Mouse (Mus musculus): Measurements from ENCODE around the gene Abat. TPM values are rescaled to one million over a fixed set of nuclear protein-coding genes. Genes with fewer than 3 reads are reported as not detected.

Gene Abat
- polyA plus RNA-seq, 1 experiment from 2014 or later, result 84.9 TPM

DNA sequence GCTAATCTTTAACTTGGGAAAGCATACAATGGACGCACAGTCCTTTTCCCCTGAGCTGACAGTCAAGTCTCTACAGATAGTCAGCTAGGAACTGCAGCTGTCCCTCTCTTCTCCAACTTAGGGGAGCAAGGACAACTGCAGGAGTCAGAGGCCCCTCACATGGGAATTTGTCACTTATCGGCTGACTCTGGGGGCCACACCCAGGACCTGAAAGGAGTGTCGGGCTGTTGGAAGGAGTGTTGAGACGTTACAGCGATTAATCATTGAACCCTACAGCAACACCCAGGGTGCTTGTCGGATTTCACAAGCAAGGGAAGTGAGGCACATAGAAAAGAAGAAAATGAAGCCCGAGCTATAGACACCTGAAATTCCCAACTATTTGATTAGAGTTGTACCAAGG lies 12.6 kb downstream of the Abat start:
- H3K4me3 ChIP-seq (ENCODE audit: low read depth, low read length), result no peak overlapping the region
- no peaks in the 10 kb centered on the region for H3K27me3 ChIP-seq (ENCODE audit: control insufficient read depth, insufficient read depth, low read length)
- no peak for ATAC-seq (ENCODE audit: low read depth)
- no peaks in the 10 kb centered on the region for H3K9me3 ChIP-seq (ENCODE audit: control insufficient read depth, low read length)
- H3K9ac ChIP-seq (replicated peaks; ENCODE audit: low read depth, low read length), result no peak overlapping the region
- no peaks in the 10 kb centered on the region for H3K36me3 ChIP-seq (ENCODE audit: control insufficient read depth, insufficient read depth, low read length)
- H3K4me1 ChIP-seq (ENCODE audit: control insufficient read depth, insufficient read depth, low read length), result peaks cover 32% of the 10 kb centered on the region
- no peak overlapping the region for H3K27ac ChIP-seq (ENCODE audit: low read depth, low read length)
- 68% methylated on average over 7 of the region's 7 CpGs for WGBS
- no peak overlapping the region for H3K4me2 ChIP-seq (ENCODE audit: low read depth, low read length)

DNA sequence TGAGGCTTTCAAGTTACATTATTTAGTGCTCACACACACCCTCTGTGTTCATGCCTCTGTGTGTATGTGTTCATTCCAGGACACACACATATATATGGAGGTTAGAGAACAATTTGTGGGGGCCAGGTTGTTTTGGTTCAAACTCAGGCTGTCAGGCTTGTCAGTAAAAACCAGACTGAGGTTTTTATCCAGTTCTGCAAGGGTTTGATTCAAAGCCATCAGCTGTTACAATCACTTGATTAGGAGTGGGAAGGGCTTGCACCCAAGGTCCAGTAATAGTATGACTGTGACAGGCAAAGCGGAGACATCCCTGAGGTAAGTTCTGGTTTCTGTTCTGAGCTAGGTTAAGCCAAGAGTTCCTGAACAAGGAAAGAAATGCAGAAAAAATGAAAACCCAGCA lies 16.2 kb downstream of the Abat start:
- Histone ChIP-seq H3K4me1 (ENCODE audit: control insufficient read depth, insufficient read depth, low read length) (peaks cover 13% of the 10 kb centered on the region), H3K9me3 (ENCODE audit: control insufficient read depth, low read length) (no peaks in the 10 kb centered on the region), H3K4me2 (ENCODE audit: low read depth, low read length) (no peak overlapping the region), H3K27me3 (ENCODE audit: control insufficient read depth, insufficient read depth, low read length) (no peaks in the 10 kb centered on the region), H3K4me3 (ENCODE audit: low read depth, low read length) (no peak overlapping the region), H3K27ac (ENCODE audit: low read depth, low read length) (peak overlapping the region; percentile 36; the same call in 1 of the 2 replicates), H3K9ac (replicated peaks; ENCODE audit: low read depth, low read length) (no peak overlapping the region), H3K36me3 (ENCODE audit: control insufficient read depth, insufficient read depth, low read length) (no peaks in the 10 kb centered on the region)
- WGBS, result 100% methylated on average over 1 of the region's 1 CpGs
- no peak for ATAC-seq (ENCODE audit: low read depth)

DNA sequence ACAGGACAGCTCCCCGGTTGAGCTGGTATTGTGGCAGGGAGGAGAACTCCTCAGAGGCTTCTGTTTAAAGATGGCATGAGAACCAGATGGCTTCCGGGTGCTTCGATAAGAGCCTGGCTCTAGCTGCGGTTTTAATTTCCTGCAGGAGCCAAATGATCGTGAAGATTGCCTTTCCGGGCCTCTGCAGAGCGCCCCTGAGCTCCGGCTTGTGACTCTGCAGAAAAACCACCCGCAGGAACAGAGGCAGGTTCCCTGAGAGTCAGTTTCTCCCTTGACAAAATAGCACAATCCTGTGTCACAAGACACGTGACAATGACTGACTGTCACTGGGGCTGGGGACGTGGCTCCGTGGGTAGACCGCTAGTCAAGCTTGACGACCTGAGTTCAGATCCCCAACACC lies 16.8 kb downstream of the Abat start:
- 58% methylated on average over 14 of the region's 14 CpGs for WGBS
- peaks cover 8% of the 10 kb centered on the region for H3K4me1 ChIP-seq (ENCODE audit: control insufficient read depth, insufficient read depth, low read length)
- no peak overlapping the region for H3K4me3 ChIP-seq (ENCODE audit: low read depth, low read length)
- peak overlapping the region; percentile 36 for H3K27ac ChIP-seq (ENCODE audit: low read depth, low read length)
- H3K36me3 ChIP-seq (ENCODE audit: control insufficient read depth, insufficient read depth, low read length), result no peaks in the 10 kb centered on the region
- H3K4me2 ChIP-seq (ENCODE audit: low read depth, low read length), result no peak overlapping the region
- no peak overlapping the region for H3K9ac ChIP-seq (replicated peaks; ENCODE audit: low read depth, low read length)
- no peaks in the 10 kb centered on the region for H3K9me3 ChIP-seq (ENCODE audit: control insufficient read depth, low read length)
- no peak for ATAC-seq (ENCODE audit: low read depth)
- no peaks in the 10 kb centered on the region for H3K27me3 ChIP-seq (ENCODE audit: control insufficient read depth, insufficient read depth, low read length)

DNA sequence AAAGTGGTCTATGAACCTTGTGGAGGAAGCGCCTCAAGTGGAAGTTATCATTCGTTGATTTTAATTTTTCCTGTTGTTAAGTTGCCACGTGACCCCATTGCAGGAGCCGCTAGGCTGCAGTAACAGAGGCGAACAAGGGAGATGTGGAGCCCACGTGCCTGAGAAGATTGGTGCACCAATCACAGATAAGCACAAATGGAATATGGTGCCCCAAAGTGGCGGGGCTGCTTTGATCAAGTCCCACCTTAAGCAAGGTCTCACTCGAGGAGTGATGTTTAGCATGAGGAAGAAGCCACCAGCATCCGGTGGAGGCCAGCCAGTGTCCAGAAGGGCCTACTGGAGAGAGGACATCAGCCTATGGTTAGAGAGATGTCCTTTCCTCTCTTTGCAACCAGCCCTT lies 19.2 kb downstream of the Abat start:
- ATAC-seq (ENCODE audit: low read depth), result no peak
- H3K36me3 ChIP-seq (ENCODE audit: control insufficient read depth, insufficient read depth, low read length), result no peaks in the 10 kb centered on the region
- H3K9ac ChIP-seq (replicated peaks; ENCODE audit: low read depth, low read length), result no peak overlapping the region
- 91% methylated on average over 9 of the region's 9 CpGs for WGBS
- no peak overlapping the region for H3K4me2 ChIP-seq (ENCODE audit: low read depth, low read length)
- H3K27ac ChIP-seq (ENCODE audit: low read depth, low read length), result no peak overlapping the region
- no peaks in the 10 kb centered on the region for H3K27me3 ChIP-seq (ENCODE audit: control insufficient read depth, insufficient read depth, low read length)
- peaks cover 6% of the 10 kb centered on the region; the same call in 1 of the 2 replicates for H3K4me1 ChIP-seq (ENCODE audit: control insufficient read depth, insufficient read depth, low read length)
- no peaks in the 10 kb centered on the region for H3K9me3 ChIP-seq (ENCODE audit: control insufficient read depth, low read length)
- no peak overlapping the region for H3K4me3 ChIP-seq (ENCODE audit: low read depth, low read length)

DNA sequence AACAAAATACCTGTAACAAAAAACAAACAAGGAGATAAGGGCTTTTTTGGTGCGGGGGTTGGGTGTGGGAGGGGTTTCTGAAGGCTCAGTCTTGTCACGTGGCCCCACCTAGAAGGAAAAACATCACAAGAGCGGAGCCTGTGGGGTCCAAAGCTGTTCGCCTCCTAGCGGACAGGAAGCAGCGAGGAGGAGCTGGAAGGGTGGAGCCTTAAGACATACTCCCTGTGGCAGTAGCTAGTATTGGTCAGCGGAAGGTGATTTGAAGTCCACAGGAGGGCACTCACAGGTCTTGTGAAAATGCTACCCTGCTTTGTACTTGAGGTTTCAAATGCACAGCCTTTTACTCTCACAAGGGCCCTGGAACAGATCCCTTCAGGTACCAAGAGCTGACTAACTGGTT lies 19.7 kb downstream of the Abat start:
- Histone ChIP-seq H3K9ac (replicated peaks; ENCODE audit: low read depth, low read length) (no peak overlapping the region), H3K36me3 (ENCODE audit: control insufficient read depth, insufficient read depth, low read length) (no peaks in the 10 kb centered on the region), H3K27ac (ENCODE audit: low read depth, low read length) (no peak overlapping the region), H3K4me1 (ENCODE audit: control insufficient read depth, insufficient read depth, low read length) (peaks cover 10% of the 10 kb centered on the region), H3K4me3 (ENCODE audit: low read depth, low read length) (no peak overlapping the region), H3K4me2 (ENCODE audit: low read depth, low read length) (no peak overlapping the region), H3K9me3 (ENCODE audit: control insufficient read depth, low read length) (no peaks in the 10 kb centered on the region), H3K27me3 (ENCODE audit: control insufficient read depth, insufficient read depth, low read length) (no peaks in the 10 kb centered on the region)
- ATAC-seq (ENCODE audit: low read depth), result no peak
- WGBS, result 79% methylated on average over 7 of the region's 7 CpGs

DNA sequence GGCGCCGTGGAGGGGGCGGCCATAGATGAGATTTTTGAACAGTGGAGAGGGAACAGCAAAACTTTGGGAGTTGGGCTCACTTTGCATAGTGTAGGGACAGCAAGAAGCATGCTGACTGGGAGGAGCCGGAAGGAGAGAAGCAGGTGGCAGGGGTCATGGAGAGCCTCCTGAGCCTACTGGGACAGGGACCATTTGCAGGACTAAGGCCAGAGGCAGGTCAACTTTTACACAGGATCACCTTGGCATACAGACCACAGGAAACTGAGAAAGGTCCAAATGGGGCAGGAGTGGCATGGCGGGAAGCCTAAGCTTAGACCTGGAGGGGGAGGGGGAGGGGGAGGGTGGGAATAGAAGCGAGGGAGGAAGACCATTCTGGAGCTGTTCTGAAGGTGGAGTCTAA lies 20.2 kb downstream of the Abat start:
- no peak for ATAC-seq (ENCODE audit: low read depth)
- WGBS, result 91% methylated on average over 6 of the region's 6 CpGs

DNA sequence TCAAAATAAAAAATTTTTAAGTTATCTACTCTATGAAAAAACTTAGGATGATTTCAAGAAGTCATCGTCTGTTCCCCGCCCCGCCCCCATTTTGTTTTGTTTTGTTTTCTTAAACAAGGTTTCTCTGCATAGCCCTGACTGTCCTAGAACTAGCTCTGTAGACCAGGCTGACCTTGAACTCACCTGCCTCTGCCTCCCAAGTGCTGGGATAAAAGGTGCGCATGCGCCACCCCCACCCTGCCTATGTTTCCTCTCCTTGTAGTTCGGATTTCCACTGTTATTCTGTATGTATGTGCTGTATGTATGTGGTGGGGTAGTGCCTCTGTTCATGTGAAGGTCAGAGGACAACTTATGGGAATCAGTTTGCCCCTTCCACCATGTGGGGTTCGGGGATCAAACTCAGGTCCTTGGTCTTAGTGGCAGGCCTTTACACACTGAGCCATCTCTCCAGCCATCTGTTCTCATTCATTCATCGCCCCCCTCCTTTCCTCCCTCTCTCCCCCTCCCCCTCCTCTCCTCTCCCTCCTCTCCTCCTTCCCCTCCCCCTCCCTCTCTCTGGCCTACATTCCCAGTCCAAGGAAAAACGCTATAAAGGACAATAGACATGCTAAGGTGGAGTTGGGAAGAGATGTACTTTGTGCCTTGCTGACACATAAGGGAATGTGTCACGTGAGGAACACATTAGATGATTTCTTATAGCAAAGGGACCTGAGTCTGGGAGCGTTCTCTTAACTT lies 21.4 kb downstream of the Abat start:
- Histone ChIP-seq H3K9ac (replicated peaks; ENCODE audit: low read depth, low read length) (no peak overlapping the region), H3K4me3 (ENCODE audit: low read depth, low read length) (no peak overlapping the region), H3K36me3 (ENCODE audit: control insufficient read depth, insufficient read depth, low read length) (no peaks in the 10 kb centered on the region), H3K9me3 (ENCODE audit: control insufficient read depth, low read length) (no peaks in the 10 kb centered on the region), H3K27ac (ENCODE audit: low read depth, low read length) (peak overlapping the region; percentile 28; the same call in 1 of the 2 replicates), H3K4me2 (ENCODE audit: low read depth, low read length) (no peak overlapping the region), H3K4me1 (ENCODE audit: control insufficient read depth, insufficient read depth, low read length) (peaks cover 24% of the 10 kb centered on the region), H3K27me3 (ENCODE audit: control insufficient read depth, insufficient read depth, low read length) (no peaks in the 10 kb centered on the region)
- WGBS, result 76% methylated on average over 11 of the region's 11 CpGs
- ATAC-seq (ENCODE audit: low read depth), result no peak

More for the DNA sequence above, 20.2 kb downstream of the Abat start:
- Histone ChIP-seq H3K4me1 (ENCODE audit: control insufficient read depth, insufficient read depth, low read length) (peaks cover 13% of the 10 kb centered on the region), H3K27ac (ENCODE audit: low read depth, low read length) (no peak overlapping the region), H3K9me3 (ENCODE audit: control insufficient read depth, low read length) (no peaks in the 10 kb centered on the region), H3K27me3 (ENCODE audit: control insufficient read depth, insufficient read depth, low read length) (no peaks in the 10 kb centered on the region), H3K9ac (replicated peaks; ENCODE audit: low read depth, low read length) (no peak overlapping the region), H3K4me3 (ENCODE audit: low read depth, low read length) (no peak overlapping the region), H3K4me2 (ENCODE audit: low read depth, low read length) (no peak overlapping the region), H3K36me3 (ENCODE audit: control insufficient read depth, insufficient read depth, low read length) (no peaks in the 10 kb centered on the region)

DNA sequence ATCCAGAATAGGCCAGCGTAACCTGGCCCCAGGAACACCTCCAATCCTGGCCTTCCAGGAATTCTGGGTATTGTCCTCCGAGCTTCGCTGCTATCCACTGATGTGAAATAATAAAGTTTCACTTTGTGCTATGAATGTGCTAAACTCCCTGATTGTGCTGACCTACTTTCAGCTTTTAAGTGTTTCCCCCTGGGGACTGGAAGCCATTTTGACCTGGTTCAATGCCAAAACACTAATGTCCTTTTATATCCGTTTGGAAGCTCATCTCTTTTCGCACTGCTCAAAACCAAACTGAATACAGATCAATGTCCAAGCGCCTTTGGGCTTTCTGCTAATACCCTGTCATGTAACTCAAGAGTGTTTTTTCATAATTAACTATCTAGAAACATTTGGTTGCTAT lies 22.2 kb downstream of the Abat start:
- no peak overlapping the region for H3K4me3 ChIP-seq (ENCODE audit: low read depth, low read length)
- H3K4me1 ChIP-seq (ENCODE audit: control insufficient read depth, insufficient read depth, low read length), result peaks cover 32% of the 10 kb centered on the region

DNA sequence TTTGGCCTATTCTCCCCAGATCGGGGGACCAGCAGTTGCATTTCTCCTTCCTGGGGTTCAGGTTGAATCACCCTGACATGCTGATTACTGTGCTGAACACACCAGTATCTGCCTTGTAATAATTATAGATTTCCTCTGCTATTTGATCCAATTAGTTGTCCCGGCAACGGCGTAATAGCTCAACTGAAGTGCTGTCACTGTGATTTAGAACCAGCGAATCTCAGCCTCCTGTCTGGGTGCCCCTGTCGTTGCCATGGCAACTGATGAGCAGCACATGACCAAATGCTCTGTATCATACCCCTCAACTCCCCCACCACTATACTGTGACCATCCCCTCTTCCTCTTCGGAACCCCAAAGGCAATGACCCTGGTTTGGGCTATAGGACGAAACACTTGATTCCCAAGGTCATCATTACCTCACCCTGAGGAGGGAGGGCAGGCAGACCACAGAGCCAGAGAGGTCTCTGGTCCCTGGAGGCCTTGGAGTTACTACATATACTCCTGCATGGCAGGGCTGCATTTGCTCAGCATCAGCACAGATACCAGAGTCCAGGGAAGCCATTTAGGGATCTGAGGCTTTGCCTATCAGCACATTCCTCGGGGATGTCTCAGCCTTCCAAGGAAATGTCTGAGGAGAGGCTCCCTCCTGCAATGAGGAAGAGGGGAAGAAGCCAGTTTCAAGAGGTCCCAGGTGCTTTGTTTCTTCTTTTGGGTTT lies 26.1 kb downstream of the Abat start:
- peak; percentile 87 for ATAC-seq (ENCODE audit: low read depth)
- Histone ChIP-seq H3K9me3 (ENCODE audit: control insufficient read depth, low read length) (no peaks in the 10 kb centered on the region), H3K4me1 (ENCODE audit: control insufficient read depth, insufficient read depth, low read length) (peaks cover 44% of the 10 kb centered on the region), H3K9ac (replicated peaks; ENCODE audit: low read depth, low read length) (peak overlapping the region; percentile 34; the same call in 1 of the 2 replicates), H3K4me3 (ENCODE audit: low read depth, low read length) (peak overlapping the region; percentile 3; the same call in 1 of the 2 replicates), H3K36me3 (ENCODE audit: control insufficient read depth, insufficient read depth, low read length) (no peaks in the 10 kb centered on the region), H3K27ac (ENCODE audit: low read depth, low read length) (peak overlapping the region; percentile 94), H3K4me2 (ENCODE audit: low read depth, low read length) (peak overlapping the region; percentile 17), H3K27me3 (ENCODE audit: control insufficient read depth, insufficient read depth, low read length) (no peaks in the 10 kb centered on the region)
- 12% methylated on average over 9 of the region's 9 CpGs for WGBS

More for the DNA sequence above, 22.2 kb downstream of the Abat start:
- Histone ChIP-seq H3K27ac (ENCODE audit: low read depth, low read length) (peak overlapping the region; percentile 28; the same call in 1 of the 2 replicates), H3K4me2 (ENCODE audit: low read depth, low read length) (no peak overlapping the region), H3K9ac (replicated peaks; ENCODE audit: low read depth, low read length) (no peak overlapping the region), H3K36me3 (ENCODE audit: control insufficient read depth, insufficient read depth, low read length) (no peaks in the 10 kb centered on the region), H3K27me3 (ENCODE audit: control insufficient read depth, insufficient read depth, low read length) (no peaks in the 10 kb centered on the region), H3K9me3 (ENCODE audit: control insufficient read depth, low read length) (no peaks in the 10 kb centered on the region)
- WGBS, result 70% methylated on average over 6 of the region's 6 CpGs
- ATAC-seq (ENCODE audit: low read depth), result no peak
